Mouse (Mus musculus) heart, embryonic 14.5 days (tissue): ENCODE data around the gene Gm44965. TPM values are rescaled to one million over a fixed set of nuclear protein-coding genes. Genes with fewer than 3 reads are reported as not detected.

ENCODE experiments used
- ATAC-seq: fragments of 200-750 bp; cut with Nextera tagmentation; 2 replicates; pipeline ENCODE4 v1.8.0; 2017; ENCODE audit warnings: low read depth, moderate TSS enrichment; ENCODE audit not compliant: insufficient number of reproducible peaks, insufficient read depth, low FRiP score
- H3K27ac ChIP-seq, 2 experiments: fragments of 200-500 bp in 1 of 2; fragments of 300-500 bp in 1 of 2; sonication (generic) in 1 of 2; replicated peaks in 1 of 2; 2 replicates each; pipeline ENCODE4 v1.5.1; 2012 to 2014; ENCODE audit warnings: low read depth in 2 of 2, low read length in 2 of 2, control low read depth in 1 of 2, mild to moderate bottlenecking in 1 of 2, mixed read lengths in 1 of 2; ENCODE audit not compliant: control insufficient read depth in 1 of 2, insufficient read depth in 1 of 2
- H3K27me3 ChIP-seq: fragments of 300-500 bp; sonication (generic); 2 replicates; pipeline ENCODE4 v1.6.1; 2014; ENCODE audit warnings: mild to moderate bottlenecking, low read length, control low read depth; ENCODE audit not compliant: control insufficient read depth, insufficient read depth
- H3K36me3 ChIP-seq: fragments of 300-500 bp; sonication (generic); 2 replicates; pipeline ENCODE4 v1.6.1; 2014; ENCODE audit warnings: mild to moderate bottlenecking, control low read depth, low read length, mixed read lengths; ENCODE audit not compliant: control insufficient read depth, insufficient read depth
- H3K4me1 ChIP-seq, 2 experiments: fragments of 200-500 bp in 1 of 2; fragments of 300-500 bp in 1 of 2; sonication (generic) in 1 of 2; 2 replicates each; pipeline ENCODE4 v1.6.1; 2012 to 2014; ENCODE audit warnings: low read length in 2 of 2, control low read depth in 1 of 2, mixed read lengths in 1 of 2; ENCODE audit not compliant: control insufficient read depth in 2 of 2, insufficient read depth in 2 of 2
- H3K4me2 ChIP-seq: fragments of 300-500 bp; sonication (generic); 2 replicates; pipeline ENCODE4 v1.6.1; 2014; ENCODE audit warnings: mild to moderate bottlenecking, low read length
- H3K4me3 ChIP-seq, 2 experiments: fragments of 200-500 bp in 1 of 2; fragments of 300-500 bp in 1 of 2; sonication (generic) in 1 of 2; 2 replicates each; pipeline ENCODE4 v1.5.1; 2012 to 2014; ENCODE audit warnings: low read length in 2 of 2, mild to moderate bottlenecking in 2 of 2, control low read depth in 1 of 2, low read depth in 1 of 2, moderate library complexity in 1 of 2; ENCODE audit not compliant: control insufficient read depth in 1 of 2, insufficient read depth in 1 of 2
- H3K9ac ChIP-seq: fragments of 300-500 bp; sonication (generic); 2 replicates; pipeline ENCODE4 v1.6.1; 2014; ENCODE audit warnings: mild to moderate bottlenecking, low read length
- H3K9me3 ChIP-seq: fragments of 300-500 bp; sonication (generic); 2 replicates; pipeline ENCODE4 v1.6.1; 2016; ENCODE audit warnings: low read length, control low read depth; ENCODE audit not compliant: control insufficient read depth
- WGBS: fragments of 180-500 bp; shearing (Covaris S2); extraction: QIAGEN DNeasy Blood & Tissue Kit; methylation state at CpG from one replicate; pipeline ENCODE4 v1.1.7; 2014; 5-methylcytosine and 5-hydroxymethylcytosine counted together
- polyA plus RNA-seq: library from polyadenylated mRNA; unstranded; fragments of >200 nt; fragmentation: Nextera tagmentation; extraction: Ambion mirVana; gene quantifications from 2 replicates; pipeline ENCODE4 v1.2.1, GENCODE M21; 2014

The Gm44965 gene
- polyA plus RNA-seq, 1 experiment from 2014 or later = 0.84 TPM

- Histone ChIP-seq H3K9me3 (no peaks in the 10 kb centered on the region), H3K4me3 (peak overlapping the region in 1 of 2 experiments; percentile 2; a peak in 1 of 4 replicates), H3K4me1 (peaks cover 46 to 56% of the 10 kb centered on the region in 2 experiments), H3K27me3 (no peaks in the 10 kb centered on the region), H3K27ac (peak overlapping the region; percentile 58 to 81), H3K36me3 (peaks cover 6% of the 10 kb centered on the region), H3K9ac (peak overlapping the region; percentile 51), H3K4me2 (peak overlapping the region; percentile 52)
- no peak for ATAC-seq
- WGBS = 36% methylated on average over 8 of the region's 8 CpGs
Observed at GRCm38 (mm10) chr6:48569065-48569807, 24.5 kb upstream of the Gm44965 start.

GRCm38 (mm10) chr6:48572014-48572413 lies 21.7 kb upstream of the Gm44965 start:
- Histone ChIP-seq H3K27me3 (no peaks in the 10 kb centered on the region), H3K4me2 (peak overlapping the region; percentile 12; the same call in 1 of the 2 replicates), H3K9ac (no peak overlapping the region), H3K9me3 (no peaks in the 10 kb centered on the region), H3K27ac (peak overlapping the region; percentile 54 to 70; a peak in 3 of 4 replicates), H3K4me1 (peaks cover 36 to 41% of the 10 kb centered on the region in 2 experiments), H3K36me3 (no peaks in the 10 kb centered on the region), H3K4me3 (peak overlapping the region in 1 of 2 experiments; percentile 11; a peak in 1 of 4 replicates)
- no peak for ATAC-seq
- 84% methylated on average over 5 of the region's 5 CpGs for WGBS

- Histone ChIP-seq H3K4me1 (peaks cover 36% of the 10 kb centered on the region in 2 experiments), H3K4me3 (peak within 1 kb of the TSS in 1 of 2 experiments; percentile 11; a peak in 1 of 4 replicates), H3K27me3 (no peaks in the 10 kb centered on the region), H3K27ac (peak within 1 kb of the TSS; percentile 70 to 74), H3K9ac (peak within 1 kb of the TSS; percentile 38; the same call in 1 of the 2 replicates), H3K9me3 (no peaks in the 10 kb centered on the region), H3K36me3 (no peaks in the 10 kb centered on the region), H3K4me2 (peak within 1 kb of the TSS; percentile 12; the same call in 1 of the 2 replicates)
- ATAC-seq = no peak
- WGBS = 20% methylated on average over 6 of the region's 6 CpGs
Observed at GRCm38 (mm10) chr6:48572572-48573061, 21.1 kb upstream of the Gm44965 start, which contains the start of gene Rarres2. Gene Rarres2, minus strand, starts transcription at chr6:48572789.

- WGBS = 31% methylated on average over 10 of the region's 10 CpGs
- H3K27me3 ChIP-seq = no peaks in the 10 kb centered on the region
- ATAC-seq = peak; percentile 31; the same call in 1 of the 2 replicates
- no peak overlapping the region for H3K4me2 ChIP-seq
- peaks cover 30 to 33% of the 10 kb centered on the region in 2 experiments for H3K4me1 ChIP-seq
- no peaks in the 10 kb centered on the region for H3K9me3 ChIP-seq
- peak overlapping the region; percentile 70 to 74 for H3K27ac ChIP-seq
- H3K4me3 ChIP-seq = no peak overlapping the region
- H3K36me3 ChIP-seq = no peaks in the 10 kb centered on the region
- peak overlapping the region; percentile 38; the same call in 1 of the 2 replicates for H3K9ac ChIP-seq
Observed at GRCm38 (mm10) chr6:48573280-48573679, 20.5 kb upstream of the Gm44965 start.

GRCm38 (mm10) chr6:48573981-48574380 lies 19.8 kb upstream of the Gm44965 start:
- H3K4me2 ChIP-seq = no peak overlapping the region
- no peaks in the 10 kb centered on the region for H3K9me3 ChIP-seq
- H3K9ac ChIP-seq = no peak overlapping the region
- H3K36me3 ChIP-seq = no peaks in the 10 kb centered on the region
- ATAC-seq = no peak
- H3K27me3 ChIP-seq = no peaks in the 10 kb centered on the region
- H3K4me3 ChIP-seq = no peak overlapping the region
- peak overlapping the region; percentile 41 to 58; a peak in 3 of 4 replicates for H3K27ac ChIP-seq
- 48% methylated on average over 3 of the region's 3 CpGs for WGBS
- peaks cover 27 to 28% of the 10 kb centered on the region in 2 experiments for H3K4me1 ChIP-seq

- no peaks in the 10 kb centered on the region for H3K27me3 ChIP-seq
- WGBS = 48% methylated on average over 5 of the region's 5 CpGs
- H3K36me3 ChIP-seq = no peaks in the 10 kb centered on the region
- no peak for ATAC-seq
- H3K4me3 ChIP-seq = no peak overlapping the region
- peaks cover 20 to 30% of the 10 kb centered on the region in 2 experiments for H3K4me1 ChIP-seq
- H3K4me2 ChIP-seq = peak overlapping the region; percentile 48; the same call in 1 of the 2 replicates
- H3K27ac ChIP-seq = peak overlapping the region; percentile 15 to 75; a peak in 2 of 4 replicates
- H3K9ac ChIP-seq = no peak overlapping the region
- H3K9me3 ChIP-seq = no peaks in the 10 kb centered on the region
Observed at GRCm38 (mm10) chr6:48578736-48579135, 15.0 kb upstream of the Gm44965 start.

GRCm38 (mm10) chr6:48579215-48579648 lies 14.5 kb upstream of the Gm44965 start:
- WGBS = 7% methylated on average over 5 of the region's 5 CpGs
- peak; percentile 57; the same call in 1 of the 2 replicates for ATAC-seq
- Histone ChIP-seq H3K9ac (peak overlapping the region; percentile 52), H3K27ac (peak overlapping the region; percentile 75), H3K4me2 (peak overlapping the region; percentile 48), H3K4me1 (peaks cover 16 to 30% of the 10 kb centered on the region in 2 experiments), H3K4me3 (no peak overlapping the region), H3K36me3 (no peaks in the 10 kb centered on the region), H3K27me3 (no peaks in the 10 kb centered on the region), H3K9me3 (no peaks in the 10 kb centered on the region)
